Comparison of ENCODE assay signal across 8 mouse cellular contexts in genomic region chr11:116436725-116437331, GRCm38 (mm10). TPM values are rescaled to one million over a fixed set of nuclear protein-coding genes. Genes with fewer than 3 reads are reported as not detected.
DNase-seq lines count a peak whose midpoint lies in the region; ATAC-seq and TF ChIP-seq lines count a peak whose summit lies in the region.

No protein-coding gene starts in this region.

- no peaks in the 10 kb centered on the region for H3K27me3 ChIP-seq in heart, embryonic 11.5 days (ENCODE audit: control insufficient read depth, insufficient read depth, low read length)
- H3K27me3 ChIP-seq in kidney, embryonic 15.5 days, result no peaks in the 10 kb centered on the region

- 0 out of 2 replicates have a peak, but pooled peaks have one; percentile 3 for TF ChIP-seq CTCF in bone marrow macrophage, adult 2 months (IDR thresholded peaks at IDR 0.05; ENCODE audit: low read depth, low read length)

- H3K27ac ChIP-seq in bone marrow macrophage, adult 2 months (ENCODE audit: insufficient read depth, low read depth, low read length), result peak overlapping the region; percentile 86
- peak overlapping the region; percentile 74 for H3K27ac ChIP-seq in heart, embryonic 11.5 days (ENCODE audit: low read depth, low read length)
- H3K27ac ChIP-seq in kidney, embryonic 15.5 days, result peak overlapping the region; percentile 94; the same call in 1 of the 2 replicates

- H3K9me3 ChIP-seq in heart, embryonic 11.5 days (replicated peaks; ENCODE audit: control insufficient read depth, low read length), result no peaks in the 10 kb centered on the region
- H3K9me3 ChIP-seq in kidney, embryonic 15.5 days (replicated peaks), result no peaks in the 10 kb centered on the region

- H3K9ac ChIP-seq in heart, embryonic 11.5 days (ENCODE audit: low read depth, low read length), result peak overlapping the region; percentile 68
- peak overlapping the region; percentile 0; the same call in 1 of the 2 replicates for H3K9ac ChIP-seq in kidney, embryonic 15.5 days

- no peak for ATAC-seq in heart, embryonic 11.5 days (replicated peaks; ENCODE audit: insufficient number of reproducible peaks, low FRiP score, low TSS enrichment)
- ATAC-seq in kidney, embryonic 15.5 days (replicated peaks; ENCODE audit: low FRiP score), result no peak

- peak overlapping the region; percentile 83 for H3K4me2 ChIP-seq in heart, embryonic 11.5 days
- H3K4me2 ChIP-seq in kidney, embryonic 15.5 days, result peak overlapping the region; percentile 67

- peaks cover 7% of the 10 kb centered on the region; the same call in 1 of the 2 replicates for H3K36me3 ChIP-seq in heart, embryonic 11.5 days (ENCODE audit: control insufficient read depth, insufficient read depth, low read length)
- peaks cover 34% of the 10 kb centered on the region for H3K36me3 ChIP-seq in kidney, embryonic 15.5 days

- peak; percentile 44 for DNase-seq in CD4-positive helper T cell, adult 2 months (ENCODE audit: low read depth, low spot score)
- DNase-seq in lung, postnatal 4 days, result peak; percentile 76
- DNase-seq in urinary bladder, adult 2 months (ENCODE audit: low spot score), result no peak
- no peak for DNase-seq in layer of hippocampus, adult 11-12 months (ENCODE audit: low spot score)
- no peak for DNase-seq in urinary bladder, postnatal 10 days (ENCODE audit: low spot score)

- H3K4me1 ChIP-seq in bone marrow macrophage, adult 2 months (ENCODE audit: control insufficient read depth, insufficient read depth, low read length), result peaks cover 22% of the 10 kb centered on the region
- H3K4me1 ChIP-seq in heart, embryonic 11.5 days (ENCODE audit: control insufficient read depth, insufficient read depth, low read length), result peaks cover 33% of the 10 kb centered on the region
- peaks cover 57% of the 10 kb centered on the region for H3K4me1 ChIP-seq in kidney, embryonic 15.5 days

- peak; percentile 23; the same call in 1 of the 2 replicates for TF ChIP-seq POLR2A in bone marrow macrophage, adult 2 months (IDR thresholded peaks at IDR 0.05; ENCODE audit: borderline replicate concordance, low read depth, low read length)

- 29% methylated on average over 4 of the region's 4 CpGs for WGBS in heart, embryonic 11.5 days (ENCODE audit: insufficient replicate concordance)
- 46% methylated on average over 4 of the region's 4 CpGs for WGBS in kidney, embryonic 15.5 days

- peak overlapping the region; percentile 38 for H3K4me3 ChIP-seq in bone marrow macrophage, adult 2 months (ENCODE audit: insufficient read depth, low read length)
- peak overlapping the region; percentile 23 for H3K4me3 ChIP-seq in heart, embryonic 11.5 days (ENCODE audit: low read depth, low read length)
- peak overlapping the region; percentile 91; the same call in 1 of the 2 replicates for H3K4me3 ChIP-seq in kidney, embryonic 15.5 days (replicated peaks)

RNA-seq across cellular contexts. Expression of gene Ubald2, which starts 2.9 kb away (rescaled TPM):
- polyA plus RNA-seq in bone marrow macrophage, adult 2 months (2012; ENCODE audit: insufficient read depth, insufficient read length, missing spikeins), result 123 and 152 TPM in 2 replicates
- polyA plus RNA-seq in heart, embryonic 11.5 days (2014; fragmentation: Nextera tagmentation; extraction: Ambion mirVana), result 60.6 and 68.3 TPM in 2 replicates
- polyA plus RNA-seq in kidney, embryonic 15.5 days (2015; fragmentation: Nextera tagmentation; extraction: Ambion mirVana), result 45.7 and 58.1 TPM in 2 replicates
- polyA plus RNA-seq in urinary bladder, adult 2 months (2012; rRNA removed), result 89.8 and 104 TPM in 2 replicates

RNA-seq across cellular contexts. Expression of gene Rnf157, which starts 24.0 kb away (rescaled TPM):
- 12.3 and 12.4 TPM in 2 replicates for polyA plus RNA-seq in bone marrow macrophage, adult 2 months (2012; ENCODE audit: insufficient read depth, insufficient read length, missing spikeins)
- 8.6 and 9.2 TPM in 2 replicates for polyA plus RNA-seq in heart, embryonic 11.5 days (2014; fragmentation: Nextera tagmentation; extraction: Ambion mirVana)
- 12.4 and 12.5 TPM in 2 replicates for polyA plus RNA-seq in kidney, embryonic 15.5 days (2015; fragmentation: Nextera tagmentation; extraction: Ambion mirVana)
- 5.0 and 8.3 TPM in 2 replicates for polyA plus RNA-seq in urinary bladder, adult 2 months (2012; rRNA removed)

RNA-seq across cellular contexts. Expression of gene Qrich2, which starts 29.2 kb away (rescaled TPM):
- polyA plus RNA-seq in bone marrow macrophage, adult 2 months (2012; ENCODE audit: insufficient read depth, insufficient read length, missing spikeins), result not detected in 2 replicates
- 0.31 TPM in 1 of 2 replicates, not detected in the other for polyA plus RNA-seq in heart, embryonic 11.5 days (2014; fragmentation: Nextera tagmentation; extraction: Ambion mirVana)
- polyA plus RNA-seq in kidney, embryonic 15.5 days (2015; fragmentation: Nextera tagmentation; extraction: Ambion mirVana), result 0.14 and 0.30 TPM in 2 replicates
- polyA plus RNA-seq in urinary bladder, adult 2 months (2012; rRNA removed), result 0.06 and 0.12 TPM in 2 replicates

RNA-seq across cellular contexts. Expression of gene Prpsap1, which starts 57.2 kb away (rescaled TPM):
- polyA plus RNA-seq in bone marrow macrophage, adult 2 months (2012; ENCODE audit: insufficient read depth, insufficient read length, missing spikeins), result 50.8 and 54.5 TPM in 2 replicates
- polyA plus RNA-seq in heart, embryonic 11.5 days (2014; fragmentation: Nextera tagmentation; extraction: Ambion mirVana), result 96.5 and 101 TPM in 2 replicates
- 196 and 208 TPM in 2 replicates for polyA plus RNA-seq in kidney, embryonic 15.5 days (2015; fragmentation: Nextera tagmentation; extraction: Ambion mirVana)
- polyA plus RNA-seq in urinary bladder, adult 2 months (2012; rRNA removed), result 154 and 165 TPM in 2 replicates

Comparison
In these comparisons a context has a peak if more than half of its experiments do, and no peak if none do; other contexts are left out.
1. DNase-seq: peak in CD4-positive helper T cell, adult 2 months (single experiment) and lung, postnatal 4 days (2 of 2); none in urinary bladder, adult 2 months (single experiment), layer of hippocampus, adult 11-12 months (single experiment) and urinary bladder, postnatal 10 days (single experiment).
2. H3K4me3 ChIP-seq: peak in every context shown above with its lines; median percentile 91 in kidney, embryonic 15.5 days; 38 in bone marrow macrophage, adult 2 months; 23 in heart, embryonic 11.5 days.
3. Peak in every context shown above with its lines, with median percentiles within 50 percentile points of each other: H3K27ac ChIP-seq.